ENCODE assay signal across 23 mouse cellular contexts in genomic region chr6:24054086-24054710, GRCm38 (mm10).
"Had no signal": no experiment of that assay in that cellular context is flagged by ENCODE, and none has a peak within 500 bp of the region (broad histone marks: within the 10 kb centered on the region; RNA-seq: fewer than 3 reads in every experiment).

No protein-coding gene starts in this region.

- H3K4me3 ChIP-seq: layer of hippocampus, adult 2 months; left cerebral cortex, adult 2 months; limb, embryonic 10.5 days; limb, embryonic 13.5 days; liver, embryonic 12.5 days; liver, embryonic 15.5 days; lung, embryonic 15.5 days had no signal

- H3K9ac ChIP-seq: limb, embryonic 13.5 days; liver, embryonic 12.5 days; liver, embryonic 15.5 days; lung, embryonic 15.5 days had no signal

- H3K27me3 ChIP-seq: limb, embryonic 13.5 days; liver, embryonic 12.5 days; liver, embryonic 15.5 days; lung, embryonic 15.5 days had no signal

- H3K9me3 ChIP-seq: limb, embryonic 10.5 days; liver, embryonic 12.5 days; liver, embryonic 15.5 days; lung, embryonic 15.5 days had no signal

- DNase-seq: kidney, postnatal 25 days; layer of hippocampus, adult 9-11 months; liver; lung, adult 18-20 months; lung, postnatal 14 days; lung, postnatal 4 days; midbrain, embryonic 14.5 days; right cerebral cortex, adult 18-20 months; right cerebral cortex, postnatal 14 days; right cerebral cortex, postnatal 4 days; thymus, adult 2 months; thymus, postnatal 14 days; thymus, postnatal 4 days had no signal

- H3K4me2 ChIP-seq: limb, embryonic 13.5 days; liver, embryonic 12.5 days; liver, embryonic 15.5 days; lung, embryonic 15.5 days; midbrain, embryonic 11.5 days had no signal

- H3K4me1 ChIP-seq: limb, embryonic 10.5 days; limb, embryonic 13.5 days; liver, embryonic 12.5 days; liver, embryonic 15.5 days; lung, embryonic 15.5 days had no signal

- H3K27ac ChIP-seq: kidney, postnatal 0 days; layer of hippocampus, adult 2 months; left cerebral cortex, adult 2 months; limb, embryonic 10.5 days; limb, embryonic 13.5 days; liver, embryonic 12.5 days; liver, embryonic 15.5 days; lung, embryonic 15.5 days; stomach, postnatal 0 days had no signal

- H3K36me3 ChIP-seq: limb, embryonic 10.5 days; limb, embryonic 13.5 days; liver, embryonic 12.5 days; liver, embryonic 15.5 days; lung, embryonic 15.5 days had no signal

- ATAC-seq: liver, embryonic 12.5 days had no signal
